Mouse (Mus musculus) thymus, postnatal 25 days (tissue): Measurements from ENCODE around the gene Prpf6.

Experiments
- DNase-seq: peaks from one replicate; pipeline ENCODE4 v3.0.0; 2022

Gene Prpf6

GRCm38 (mm10) chr2:181580131-181580772, 11.4 kb upstream of the Prpf6 start:
- DNase-seq = no peak

GRCm38 (mm10) chr2:181581016-181581401, 10.7 kb upstream of the Prpf6 start:
- peak; percentile 85 for DNase-seq

GRCm38 (mm10) chr2:181581402-181582120, 10.1 kb upstream of the Prpf6 start:
- peak; percentile 85 for DNase-seq

- no peak for DNase-seq
Measured at GRCm38 (mm10) chr2:181582358-181582757, 9.3 kb upstream of the Prpf6 start.

GRCm38 (mm10) chr2:181582939-181583338, 8.7 kb upstream of the Prpf6 start:
- DNase-seq = no peak

- no peak for DNase-seq
Measured at GRCm38 (mm10) chr2:181583460-181584257, 8.0 kb upstream of the Prpf6 start.

GRCm38 (mm10) chr2:181584411-181584942, 7.2 kb upstream of the Prpf6 start, which contains the start of gene Uckl1:
TSS of gene Uckl1 (minus strand) at chr2:181584892.
- no peak for DNase-seq

GRCm38 (mm10) chr2:181585506-181585905, 6.2 kb upstream of the Prpf6 start:
- DNase-seq = no peak

- no peak for DNase-seq
Measured at GRCm38 (mm10) chr2:181586124-181586523, 5.5 kb upstream of the Prpf6 start.

GRCm38 (mm10) chr2:181587796-181588195, 3.9 kb upstream of the Prpf6 start:
- DNase-seq = no peak

- no peak for DNase-seq
Measured at GRCm38 (mm10) chr2:181588229-181588780, 3.4 kb upstream of the Prpf6 start.

- no peak for DNase-seq
Measured at GRCm38 (mm10) chr2:181589011-181589731, 2.5 kb upstream of the Prpf6 start.

GRCm38 (mm10) chr2:181589732-181590105, 1.9 kb upstream of the Prpf6 start:
- no peak for DNase-seq

- no peak for DNase-seq
Measured at GRCm38 (mm10) chr2:181590471-181590870, 1.2 kb upstream of the Prpf6 start.

GRCm38 (mm10) chr2:181592231-181593041, 768 bp downstream of the Prpf6 start, which contains the start of gene Zfp512b:
TSS of gene Zfp512b (minus strand) at chr2:181592803.
- DNase-seq = peak; percentile 77

- DNase-seq = no peak
Measured at GRCm38 (mm10) chr2:181593042-181593421, 1.4 kb downstream of the Prpf6 start.

- no peak for DNase-seq
Measured at GRCm38 (mm10) chr2:181593937-181594336, 2.3 kb downstream of the Prpf6 start.

- peak; percentile 51 for DNase-seq
Measured at GRCm38 (mm10) chr2:181594946-181595696, 3.5 kb downstream of the Prpf6 start.

GRCm38 (mm10) chr2:181596221-181596960, 4.7 kb downstream of the Prpf6 start:
- DNase-seq = no peak
